Mouse (Mus musculus) heart, embryonic 14.5 days (tissue): Measurements from ENCODE around the gene Stox2. TPM values are rescaled to one million over a fixed set of nuclear protein-coding genes. Genes with fewer than 3 reads are reported as not detected.

Source experiments
- ATAC-seq: fragments of 200-750 bp; cut with Nextera tagmentation; 2 replicates; pipeline ENCODE4 v1.8.0; 2017; ENCODE audit warnings: low read depth, moderate TSS enrichment; ENCODE audit not compliant: insufficient number of reproducible peaks, insufficient read depth, low FRiP score
- H3K27ac ChIP-seq, 2 experiments: fragments of 200-500 bp in 1 of 2; fragments of 300-500 bp in 1 of 2; sonication (generic) in 1 of 2; replicated peaks in 1 of 2; 2 replicates each; pipeline ENCODE4 v1.5.1; 2012 to 2014; ENCODE audit warnings: low read depth in 2 of 2, low read length in 2 of 2, control low read depth in 1 of 2, mild to moderate bottlenecking in 1 of 2, mixed read lengths in 1 of 2; ENCODE audit not compliant: control insufficient read depth in 1 of 2, insufficient read depth in 1 of 2
- H3K27me3 ChIP-seq: fragments of 300-500 bp; sonication (generic); 2 replicates; pipeline ENCODE4 v1.6.1; 2014; ENCODE audit warnings: mild to moderate bottlenecking, low read length, control low read depth; ENCODE audit not compliant: control insufficient read depth, insufficient read depth
- H3K36me3 ChIP-seq: fragments of 300-500 bp; sonication (generic); 2 replicates; pipeline ENCODE4 v1.6.1; 2014; ENCODE audit warnings: mild to moderate bottlenecking, control low read depth, low read length, mixed read lengths; ENCODE audit not compliant: control insufficient read depth, insufficient read depth
- H3K4me1 ChIP-seq, 2 experiments: fragments of 200-500 bp in 1 of 2; fragments of 300-500 bp in 1 of 2; sonication (generic) in 1 of 2; 2 replicates each; pipeline ENCODE4 v1.6.1; 2012 to 2014; ENCODE audit warnings: low read length in 2 of 2, control low read depth in 1 of 2, mixed read lengths in 1 of 2; ENCODE audit not compliant: control insufficient read depth in 2 of 2, insufficient read depth in 2 of 2
- H3K4me2 ChIP-seq: fragments of 300-500 bp; sonication (generic); 2 replicates; pipeline ENCODE4 v1.6.1; 2014; ENCODE audit warnings: mild to moderate bottlenecking, low read length
- H3K4me3 ChIP-seq, 2 experiments: fragments of 200-500 bp in 1 of 2; fragments of 300-500 bp in 1 of 2; sonication (generic) in 1 of 2; 2 replicates each; pipeline ENCODE4 v1.5.1; 2012 to 2014; ENCODE audit warnings: low read length in 2 of 2, mild to moderate bottlenecking in 2 of 2, control low read depth in 1 of 2, low read depth in 1 of 2, moderate library complexity in 1 of 2; ENCODE audit not compliant: control insufficient read depth in 1 of 2, insufficient read depth in 1 of 2
- H3K9ac ChIP-seq: fragments of 300-500 bp; sonication (generic); 2 replicates; pipeline ENCODE4 v1.6.1; 2014; ENCODE audit warnings: mild to moderate bottlenecking, low read length
- H3K9me3 ChIP-seq: fragments of 300-500 bp; sonication (generic); 2 replicates; pipeline ENCODE4 v1.6.1; 2016; ENCODE audit warnings: low read length, control low read depth; ENCODE audit not compliant: control insufficient read depth
- WGBS: fragments of 180-500 bp; shearing (Covaris S2); extraction: QIAGEN DNeasy Blood & Tissue Kit; methylation state at CpG from one replicate; pipeline ENCODE4 v1.1.7; 2014; 5-methylcytosine and 5-hydroxymethylcytosine counted together
- polyA plus RNA-seq: library from polyadenylated mRNA; unstranded; fragments of >200 nt; fragmentation: Nextera tagmentation; extraction: Ambion mirVana; gene quantifications from 2 replicates; pipeline ENCODE4 v1.2.1, GENCODE M21; 2014

The Stox2 gene
- polyA plus RNA-seq, 1 experiment from 2014 or later: 10.9 TPM

GRCm38 (mm10) chr8:47404852-47405251, 41.3 kb downstream of the Stox2 start:
- Histone ChIP-seq H3K27ac (no peak overlapping the region), H3K27me3 (peaks cover 16% of the 10 kb centered on the region), H3K36me3 (no peaks in the 10 kb centered on the region), H3K9me3 (no peaks in the 10 kb centered on the region), H3K4me3 (no peak overlapping the region), H3K4me2 (no peak overlapping the region), H3K4me1 (0 out of 4 replicates have a peak, but pooled peaks cover 0 to 4% of the 10 kb centered on the region in 2 experiments), H3K9ac (no peak overlapping the region)
- WGBS: 92% methylated on average over 1 of the region's 2 CpGs
- ATAC-seq: no peak

DNA sequence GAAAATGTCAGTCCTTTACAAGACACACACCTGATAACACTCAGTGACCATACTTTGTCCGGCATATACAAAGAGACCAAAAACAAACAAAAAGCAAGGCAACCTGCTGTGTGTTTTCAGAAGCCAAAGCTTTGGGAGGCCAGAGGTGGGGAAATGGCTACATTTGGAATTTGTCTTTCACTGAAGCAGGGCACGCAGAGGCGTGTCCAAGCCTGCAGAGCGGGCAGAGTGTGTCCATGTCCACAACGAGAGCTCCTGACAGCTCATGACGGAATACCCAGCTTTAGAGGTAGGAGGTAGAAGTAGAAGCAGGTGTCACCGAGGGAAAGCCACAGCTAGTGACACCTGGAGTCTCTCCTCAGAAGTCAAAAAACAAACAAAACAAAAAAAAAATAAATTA, 53.2 kb downstream of the Stox2 start:
- ATAC-seq: no peak
- Histone ChIP-seq H3K36me3 (no peaks in the 10 kb centered on the region), H3K9ac (no peak overlapping the region; the same call in 1 of the 2 replicates), H3K4me2 (peak overlapping the region; percentile 39), H3K27ac (0 out of 4 replicates have a peak overlapping the region, but pooled peaks of 1 of the 2 experiments have one; percentile 11), H3K27me3 (no peaks in the 10 kb centered on the region), H3K4me3 (no peak overlapping the region), H3K4me1 (peaks cover 7 to 12% of the 10 kb centered on the region in 2 experiments; a peak in 3 of 4 replicates), H3K9me3 (no peaks in the 10 kb centered on the region)
- 60% methylated on average over 7 of the region's 7 CpGs for WGBS

GRCm38 (mm10) chr8:47392290-47392689, 53.9 kb downstream of the Stox2 start:
- Histone ChIP-seq H3K4me2 (peak overlapping the region; percentile 39), H3K27ac (no peak overlapping the region), H3K4me1 (peaks cover 8 to 12% of the 10 kb centered on the region in 2 experiments; a peak in 3 of 4 replicates), H3K27me3 (no peaks in the 10 kb centered on the region), H3K9ac (no peak overlapping the region), H3K9me3 (no peaks in the 10 kb centered on the region), H3K4me3 (no peak overlapping the region), H3K36me3 (no peaks in the 10 kb centered on the region)
- 62% methylated on average over 18 of the region's 18 CpGs for WGBS
- peak; percentile 33; the same call in 1 of the 2 replicates for ATAC-seq

GRCm38 (mm10) chr8:47391844-47392243, 54.3 kb downstream of the Stox2 start:
- WGBS: 88% methylated on average over 10 of the region's 10 CpGs
- H3K27me3 ChIP-seq: no peaks in the 10 kb centered on the region
- ATAC-seq: no peak
- no peak overlapping the region for H3K27ac ChIP-seq
- H3K4me3 ChIP-seq: no peak overlapping the region
- H3K9me3 ChIP-seq: no peaks in the 10 kb centered on the region
- no peaks in the 10 kb centered on the region for H3K36me3 ChIP-seq
- H3K4me2 ChIP-seq: no peak overlapping the region
- H3K9ac ChIP-seq: no peak overlapping the region
- peaks cover 8 to 12% of the 10 kb centered on the region in 2 experiments; a peak in 3 of 4 replicates for H3K4me1 ChIP-seq

- Histone ChIP-seq H3K9me3 (no peaks in the 10 kb centered on the region), H3K4me3 (no peak overlapping the region), H3K4me1 (peaks cover 11 to 12% of the 10 kb centered on the region in 2 experiments; a peak in 3 of 4 replicates), H3K36me3 (no peaks in the 10 kb centered on the region), H3K4me2 (no peak overlapping the region), H3K9ac (no peak overlapping the region), H3K27ac (no peak overlapping the region), H3K27me3 (no peaks in the 10 kb centered on the region)
- WGBS: 25% methylated on average over 3 of the region's 3 CpGs
- no peak for ATAC-seq
Observed at GRCm38 (mm10) chr8:47389430-47389829, 56.7 kb downstream of the Stox2 start.

- no peaks in the 10 kb centered on the region for H3K27me3 ChIP-seq
- H3K36me3 ChIP-seq: no peaks in the 10 kb centered on the region
- peaks cover 11 to 12% of the 10 kb centered on the region in 2 experiments; a peak in 3 of 4 replicates for H3K4me1 ChIP-seq
- H3K9ac ChIP-seq: no peak overlapping the region
- H3K4me3 ChIP-seq: no peak overlapping the region
- H3K4me2 ChIP-seq: no peak overlapping the region
- no peak overlapping the region for H3K27ac ChIP-seq
- 67% methylated on average over 12 of the region's 12 CpGs for WGBS
- H3K9me3 ChIP-seq: no peaks in the 10 kb centered on the region
- ATAC-seq: no peak
Observed at GRCm38 (mm10) chr8:47388171-47388570, 58.0 kb downstream of the Stox2 start.

GRCm38 (mm10) chr8:47385810-47386209, 60.4 kb downstream of the Stox2 start:
- ATAC-seq: no peak
- no peak overlapping the region for H3K4me3 ChIP-seq
- H3K4me1 ChIP-seq: peaks cover 4 to 11% of the 10 kb centered on the region in 2 experiments
- H3K27me3 ChIP-seq: no peaks in the 10 kb centered on the region
- H3K9ac ChIP-seq: no peak overlapping the region
- no peaks in the 10 kb centered on the region for H3K36me3 ChIP-seq
- no peak overlapping the region for H3K4me2 ChIP-seq
- WGBS: 86% methylated on average over 1 of the region's 1 CpGs
- no peak overlapping the region for H3K27ac ChIP-seq
- no peaks in the 10 kb centered on the region for H3K9me3 ChIP-seq

DNA sequence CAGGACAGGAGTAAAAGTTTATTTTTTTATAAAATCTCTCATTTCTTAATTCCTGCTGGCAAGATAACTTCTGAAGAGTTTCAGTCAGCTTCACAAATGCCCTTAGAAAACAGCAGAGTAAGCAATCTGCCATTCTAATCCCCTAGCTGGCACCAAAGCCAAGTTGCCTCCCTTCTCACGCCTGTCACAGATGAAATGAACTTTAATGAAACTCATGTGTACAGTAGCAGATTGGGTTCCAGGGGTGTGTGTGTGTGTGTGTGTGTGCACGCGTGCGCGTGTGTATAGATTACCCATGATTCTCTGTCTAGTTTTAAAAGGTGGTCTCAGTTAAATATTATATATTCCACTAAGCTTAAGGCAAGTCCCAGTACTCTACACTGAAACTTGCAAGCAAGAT, 62.0 kb downstream of the Stox2 start:
- Histone ChIP-seq H3K9me3 (no peaks in the 10 kb centered on the region), H3K27me3 (no peaks in the 10 kb centered on the region), H3K9ac (no peak overlapping the region), H3K27ac (no peak overlapping the region), H3K4me3 (no peak overlapping the region), H3K36me3 (no peaks in the 10 kb centered on the region), H3K4me2 (no peak overlapping the region), H3K4me1 (peaks cover 4 to 14% of the 10 kb centered on the region in 2 experiments)
- no peak for ATAC-seq
- WGBS: 87% methylated on average over 5 of the region's 5 CpGs
